Mouse (Mus musculus) CH12.LX (cell line): ENCODE measurements around the gene Pla2g4a. TPM values are rescaled to one million over a fixed set of nuclear protein-coding genes. Genes with fewer than 3 reads are reported as not detected.

Source experiments
- DNase-seq: peaks from one replicate; pipeline ENCODE4 v3.0.0-alpha.2; 2013; ENCODE audit errors: extremely low read depth
- H3K27ac ChIP-seq: 2 replicates; pipeline ENCODE4 v1.5.1; 2012; ENCODE audit warnings: low read depth, mild to moderate bottlenecking, control low read depth, moderate library complexity; ENCODE audit not compliant: insufficient read depth
- H3K27me3 ChIP-seq: replicated peaks from 2 replicates; pipeline ENCODE3; 2012; ENCODE audit warnings: inconsistent platforms
- H3K36me3 ChIP-seq, 2 experiments: replicated peaks in 1 of 2; 2 replicates each; pipeline versions ENCODE3 to v1.6.1; 2012; ENCODE audit warnings: inconsistent platforms in 1 of 2, low read length in 1 of 2, mild to moderate bottlenecking in 1 of 2, mixed read lengths in 1 of 2, moderate library complexity in 1 of 2; ENCODE audit not compliant: control insufficient read depth in 1 of 2, insufficient read depth in 1 of 2
- H3K4me1 ChIP-seq, 2 experiments: 2 replicates each; pipeline ENCODE4 v1.6.1; 2012; ENCODE audit warnings: inconsistent platforms in 1 of 2, moderate library complexity in 1 of 2; ENCODE audit not compliant: insufficient read depth in 2 of 2, control insufficient read depth in 1 of 2
- H3K4me2 ChIP-seq: 2 replicates; pipeline ENCODE4 v1.6.1; 2012; ENCODE audit warnings: low read depth, mild to moderate bottlenecking, control low read depth; ENCODE audit not compliant: poor library complexity, insufficient read depth, severe bottlenecking
- H3K4me3 ChIP-seq, 3 experiments: fragments of 150-350 bp in 1 of 3; sonication (generic) in 1 of 3; replicated peaks in 1 of 3; 2 replicates each; pipeline versions ENCODE3 to v1.5.1; 2011 to 2012; ENCODE audit warnings: low read depth in 2 of 3, low read length in 2 of 3, mild to moderate bottlenecking in 2 of 3, moderate library complexity in 2 of 3, control low read depth in 1 of 3, improper control_type of control experiment in 1 of 3, inconsistent platforms in 1 of 3, mixed read lengths in 1 of 3; ENCODE audit not compliant: poor library complexity in 1 of 3
- H3K79me2 ChIP-seq: replicated peaks from 2 replicates; pipeline ENCODE4 v1.6.1; 2012; ENCODE audit warnings: mild to moderate bottlenecking, moderate library complexity; ENCODE audit not compliant: control insufficient read depth, poor library complexity, insufficient read depth, severe bottlenecking; ENCODE audit errors: extremely low read depth
- H3K9ac ChIP-seq: 2 replicates; pipeline ENCODE4 v1.6.1; 2012; ENCODE audit warnings: low read depth, mild to moderate bottlenecking, control low read depth, moderate library complexity; ENCODE audit not compliant: insufficient read depth
- H3K9me3 ChIP-seq: replicated peaks from 2 replicates; pipeline ENCODE3; 2012; ENCODE audit warnings: low read length, inconsistent platforms, mixed read lengths
- BHLHE40 ChIP-seq: IDR thresholded peaks from 2 replicates; pipeline ENCODE4 v1.6.1; 2011; ENCODE audit warnings: mild to moderate bottlenecking, low read depth, low read length, improper control_type of control experiment
- CHD1 ChIP-seq: IDR thresholded peaks from 2 replicates; pipeline ENCODE4 v1.6.1; 2012; ENCODE audit warnings: low read depth, low read length, improper control_type of control experiment, inconsistent platforms
- CHD2 ChIP-seq: IDR thresholded peaks from 2 replicates; pipeline ENCODE4 v1.6.1; 2011; ENCODE audit warnings: low read length, improper control_type of control experiment
- CTCF ChIP-seq, 2 experiments: IDR thresholded peaks in 1 of 2; conservative IDR thresholded peaks in 1 of 2; 2 replicates each; pipeline ENCODE4 v1.5.1; 2011 to 2012; ENCODE audit warnings: low read depth in 2 of 2, low read length in 2 of 2, improper control_type of control experiment in 1 of 2, inconsistent platforms in 1 of 2, mild to moderate bottlenecking in 1 of 2, moderate library complexity in 1 of 2
- E2F4 ChIP-seq: IDR thresholded peaks from 2 replicates; pipeline ENCODE4 v1.6.1; 2011; ENCODE audit warnings: low read depth, low read length, improper control_type of control experiment; ENCODE audit not compliant: insufficient replicate concordance
- EP300 ChIP-seq: IDR thresholded peaks from 2 replicates; pipeline ENCODE4 v1.6.1; 2011; ENCODE audit warnings: low read length, improper control_type of control experiment
- ETS1 ChIP-seq: conservative IDR thresholded peaks from 2 replicates; pipeline ENCODE4 v1.6.1; 2012; ENCODE audit warnings: low read depth, mild to moderate bottlenecking, inconsistent platforms, low read length, improper control_type of control experiment, moderate library complexity
- GABPA ChIP-seq: IDR thresholded peaks from 2 replicates; pipeline ENCODE4 v1.6.1; 2012; ENCODE audit warnings: low read depth, low read length, improper control_type of control experiment, inconsistent platforms; ENCODE audit not compliant: insufficient replicate concordance
- HCFC1 ChIP-seq: IDR thresholded peaks from 2 replicates; pipeline ENCODE4 v1.6.1; 2012; ENCODE audit warnings: low read depth, mild to moderate bottlenecking, inconsistent platforms, low read length, improper control_type of control experiment
- JUN ChIP-seq: IDR thresholded peaks from 2 replicates; pipeline ENCODE4 v1.6.1; 2011; ENCODE audit warnings: low read depth, mild to moderate bottlenecking, low read length, improper control_type of control experiment, moderate library complexity; ENCODE audit not compliant: insufficient read depth
- JUND ChIP-seq: conservative IDR thresholded peaks from 2 replicates; pipeline ENCODE4 v1.6.1; 2011; ENCODE audit warnings: low read depth, low read length, improper control_type of control experiment
- KAT2A ChIP-seq: IDR thresholded peaks from 2 replicates; pipeline ENCODE4 v1.6.1; 2012; ENCODE audit warnings: low read length, improper control_type of control experiment, inconsistent platforms; ENCODE audit not compliant: insufficient replicate concordance
- MAFK ChIP-seq: IDR thresholded peaks from 2 replicates; pipeline ENCODE4 v1.6.1; 2011; ENCODE audit warnings: low read length, improper control_type of control experiment; ENCODE audit not compliant: insufficient replicate concordance
- MAX ChIP-seq: IDR thresholded peaks from 2 replicates; pipeline ENCODE4 v1.6.1; 2011; ENCODE audit warnings: low read length, improper control_type of control experiment
- MAZ ChIP-seq: IDR thresholded peaks from 2 replicates; pipeline ENCODE4 v1.6.1; 2012; ENCODE audit warnings: low read depth, mild to moderate bottlenecking, inconsistent platforms, low read length, improper control_type of control experiment, moderate library complexity
- MEF2A ChIP-seq: IDR thresholded peaks from 2 replicates; pipeline ENCODE4 v1.6.1; 2014; ENCODE audit warnings: low read depth, mild to moderate bottlenecking, inconsistent platforms, low read length, improper control_type of control experiment, borderline replicate concordance
- MXI1 ChIP-seq: IDR thresholded peaks from 2 replicates; pipeline ENCODE4 v1.6.1; 2011; ENCODE audit warnings: mild to moderate bottlenecking, low read depth, low read length, improper control_type of control experiment
- MYC ChIP-seq: IDR thresholded peaks from 2 replicates; pipeline ENCODE4 v1.6.1; 2011; ENCODE audit warnings: low read depth, mild to moderate bottlenecking, improper control_type of control experiment, low read length
- NELFE ChIP-seq: IDR thresholded peaks from 2 replicates; pipeline ENCODE4 v1.6.1; 2011; ENCODE audit warnings: low read depth, low read length, improper control_type of control experiment
- NRF1 ChIP-seq: IDR thresholded peaks from 2 replicates; pipeline ENCODE4 v1.6.1; 2014; ENCODE audit warnings: low read depth, mild to moderate bottlenecking, inconsistent platforms, low read length, improper control_type of control experiment, moderate library complexity
- PAX5 ChIP-seq: IDR thresholded peaks from 2 replicates; pipeline ENCODE4 v1.6.1; 2012; ENCODE audit warnings: low read length, inconsistent platforms, mixed read lengths
- POLR2A ChIP-seq: IDR thresholded peaks from 2 replicates; pipeline ENCODE4 v1.6.1; 2011; ENCODE audit warnings: low read depth, mild to moderate bottlenecking, improper control_type of control experiment, low read length
- POLR2AphosphoS2 ChIP-seq: IDR thresholded peaks from 2 replicates; pipeline ENCODE4 v1.6.1; 2011; ENCODE audit warnings: low read depth, low read length, improper control_type of control experiment
- RCOR1 ChIP-seq: conservative IDR thresholded peaks from 2 replicates; pipeline ENCODE4 v1.6.1; 2012; ENCODE audit warnings: low read depth, mild to moderate bottlenecking, inconsistent platforms, low read length, improper control_type of control experiment
- SIN3A ChIP-seq: IDR thresholded peaks from 2 replicates; pipeline ENCODE4 v1.6.1; 2012; ENCODE audit warnings: low read length, improper control_type of control experiment, inconsistent platforms
- SMC3 ChIP-seq: IDR thresholded peaks from 2 replicates; pipeline ENCODE4 v1.6.1; 2011; ENCODE audit warnings: low read depth, low read length, improper control_type of control experiment
- TCF12 ChIP-seq: IDR thresholded peaks from 2 replicates; pipeline ENCODE4 v1.6.1; 2014; ENCODE audit warnings: low read depth, mild to moderate bottlenecking, inconsistent platforms, low read length, improper control_type of control experiment
- UBTF ChIP-seq: IDR thresholded peaks from 2 replicates; pipeline ENCODE4 v1.6.1; 2012; ENCODE audit warnings: low read depth, mild to moderate bottlenecking, inconsistent platforms, low read length, improper control_type of control experiment, moderate library complexity
- USF1 ChIP-seq: IDR thresholded peaks from 2 replicates; pipeline ENCODE4 v1.6.1; 2014; ENCODE audit warnings: low read depth, mild to moderate bottlenecking, inconsistent platforms, low read length, improper control_type of control experiment
- USF2 ChIP-seq: conservative IDR thresholded peaks from 2 replicates; pipeline ENCODE4 v1.6.1; 2011; ENCODE audit warnings: low read depth, low read length, improper control_type of control experiment
- ZC3H11A ChIP-seq: IDR thresholded peaks from 2 replicates; pipeline ENCODE4 v1.6.1; 2012; ENCODE audit warnings: low read depth, mild to moderate bottlenecking, inconsistent platforms, low read length, improper control_type of control experiment
- ZKSCAN1 ChIP-seq: IDR thresholded peaks from 2 replicates; pipeline ENCODE4 v1.6.1; 2012; ENCODE audit warnings: low read depth, inconsistent platforms, low read length, improper control_type of control experiment, borderline replicate concordance
- dilution Hi-C: fragments of 300-500 bp; cut with MboI; formaldehyde crosslinking; loops from 2 replicates; pipeline ENCODE4 v1.14.3; 2020; ENCODE audit warnings: low sequenced_read_pairs; ENCODE audit not compliant: extremely low pct_unique_long_range_greater_than_20kb, extremely low pct_ligation_motif_present
- in situ Hi-C: fragments of 300-500 bp; cut with MboI; formaldehyde crosslinking; loops from 3 replicates; pipeline ENCODE4 v1.14.3; 2019; ENCODE audit warnings: low sequenced_read_pairs, low pct_ligation_motif_present, low pct_unique_long_range_greater_than_20kb, mixed read lengths
- polyA plus RNA-seq: library from polyadenylated mRNA; unstranded; fragments of >175 nt; gene quantifications from 2 replicates; pipeline ENCODE4 v1.2.1, GENCODE M21; 2012; ENCODE audit warnings: low read depth; ENCODE audit not compliant: insufficient read length
- total RNA-seq, 2 experiments: library from RNA; depleted of rRNA; stranded (reverse); fragments of 300-350 nt in 1 of 2; fragments of >200 nt in 1 of 2; gene quantifications; 2 replicates each; pipeline ENCODE4 v1.2.3; 2012 to 2014

Gene Pla2g4a
- total and polyA plus RNA-seq, 3 experiments: 3.2 to 15.6 (median 3.5) TPM

DNA sequence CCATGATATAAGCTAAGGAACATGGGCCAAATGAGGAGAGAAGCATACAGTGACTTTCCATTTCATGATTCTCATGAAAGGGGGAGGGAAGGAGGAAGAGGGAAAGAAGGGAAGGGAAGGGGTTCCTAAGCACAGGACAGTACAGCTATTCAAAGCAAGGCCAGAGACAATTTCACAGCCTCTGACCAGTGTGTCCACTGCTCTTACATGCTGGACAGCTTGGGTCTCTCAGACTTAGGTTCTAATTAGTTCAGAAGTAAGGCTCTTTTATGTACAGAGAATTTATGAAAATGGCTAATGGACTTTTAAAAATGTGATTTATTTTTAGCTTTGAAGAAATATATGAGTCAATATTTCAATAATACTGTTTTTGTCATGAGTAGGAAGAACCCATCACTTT lies 9.0 kb downstream of the Pla2g4a start:
- Histone ChIP-seq H3K4me2 (no peak overlapping the region), H3K27me3 (no peaks in the 10 kb centered on the region), H3K4me1 (peaks cover 7 to 23% of the 10 kb centered on the region in 2 experiments), H3K27ac (peak overlapping the region; percentile 80), H3K9me3 (no peaks in the 10 kb centered on the region), H3K79me2 (peaks cover 33% of the 10 kb centered on the region), H3K4me3 (no peak overlapping the region)
- DNase-seq: no peak
- TF ChIP-seq PAX5: no peak
- TF ChIP-seq ZC3H11A: no peak
- no peak for TF ChIP-seq SMC3
- TF ChIP-seq EP300: no peak
- no peak for TF ChIP-seq POLR2A
- TF ChIP-seq TCF12: no peak
- TF ChIP-seq MEF2A: no peak
- TF ChIP-seq HCFC1: no peak
- TF ChIP-seq SIN3A: no peak
- no peak for TF ChIP-seq GABPA
- no peak for TF ChIP-seq BHLHE40
- no peak for TF ChIP-seq RCOR1
- TF ChIP-seq UBTF: no peak
- TF ChIP-seq, all 38 proteins: peak for 0
- H3K9ac ChIP-seq: no peak overlapping the region; the same call in 1 of the 2 replicates
- no peaks in the 10 kb centered on the region for H3K36me3 ChIP-seq
- in situ Hi-C loops (no loop called here), dilution Hi-C loops (no loop called here)

DNA sequence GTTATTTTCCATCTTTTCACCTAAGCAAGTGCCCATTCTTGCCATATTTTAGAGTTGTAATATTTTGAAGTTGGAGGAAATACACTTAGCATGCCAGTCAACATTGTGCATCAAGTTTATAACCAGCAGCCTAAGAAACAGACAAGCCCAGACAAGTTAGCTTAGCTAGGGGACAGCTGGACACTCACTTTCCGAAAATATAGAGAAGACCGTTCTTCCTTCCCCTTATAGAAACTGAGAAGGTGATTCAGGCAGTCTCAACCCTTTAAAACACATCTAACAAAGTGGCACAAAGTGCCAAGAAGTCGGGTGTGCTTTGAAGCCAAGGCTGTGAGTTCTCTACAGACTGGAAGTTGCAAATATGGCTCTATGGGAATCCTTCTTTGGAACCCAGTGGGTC lies 10.4 kb downstream of the Pla2g4a start:
- H3K9me3 ChIP-seq: no peaks in the 10 kb centered on the region
- H3K36me3 ChIP-seq: no peaks in the 10 kb centered on the region
- H3K27ac ChIP-seq: peak overlapping the region; percentile 51
- peak overlapping the region; percentile 98 for H3K4me2 ChIP-seq
- H3K79me2 ChIP-seq: peaks cover 33% of the 10 kb centered on the region
- H3K9ac ChIP-seq: peak overlapping the region; percentile 71
- no peaks in the 10 kb centered on the region for H3K27me3 ChIP-seq
- in situ Hi-C loops: no loop called here
- H3K4me1 ChIP-seq: peaks cover 7 to 28% of the 10 kb centered on the region in 2 experiments
- H3K4me3 ChIP-seq: no peak overlapping the region
- dilution Hi-C loops: no loop called here
- no peak for DNase-seq
- peak; percentile 87 for TF ChIP-seq MEF2A
- no peak for TF ChIP-seq PAX5
- no peak for TF ChIP-seq RCOR1
- no peak; the same call in 1 of the 2 replicates for TF ChIP-seq BHLHE40
- TF ChIP-seq GABPA: no peak
- peak; percentile 53; the same call in 1 of the 2 replicates for TF ChIP-seq TCF12
- no peak for TF ChIP-seq MXI1
- peak; percentile 98 for TF ChIP-seq CHD1
- no peak for TF ChIP-seq ZKSCAN1
- no peak for TF ChIP-seq USF1
- no peak for TF ChIP-seq SMC3
- TF ChIP-seq HCFC1: no peak
- no peak; the same call in 1 of the 2 replicates for TF ChIP-seq SIN3A
- no peak for TF ChIP-seq POLR2AphosphoS2
- TF ChIP-seq CHD2: 0 out of 2 replicates have a peak, but pooled peaks have one; percentile 35
- TF ChIP-seq KAT2A: no peak
- TF ChIP-seq JUND: no peak
- peak; percentile 77 for TF ChIP-seq EP300
- no peak for TF ChIP-seq CTCF (conservative IDR thresholded peaks at IDR 0.05 in 1 of 2, IDR thresholded peaks at IDR 0.05 in 1 of 2; ENCODE audit: low read depth in 2 of 2, low read length in 2 of 2)
- TF ChIP-seq POLR2A: no peak
- no peak; the same call in 1 of the 2 replicates for TF ChIP-seq ETS1
- no peak for TF ChIP-seq NELFE
- no peak for TF ChIP-seq E2F4
- TF ChIP-seq JUN: no peak
- no peak for TF ChIP-seq NRF1
- 0 out of 2 replicates have a peak, but pooled peaks have one; percentile 37 for TF ChIP-seq MYC
- no peak for TF ChIP-seq MAX
- 0 out of 2 replicates have a peak, but pooled peaks have one; percentile 42 for TF ChIP-seq MAZ
- TF ChIP-seq USF2: no peak
- TF ChIP-seq MAFK: no peak
